Comparison of ENCODE assay signal across 12 mouse cellular contexts in genomic region chr13:34248107-34248506, GRCm38 (mm10).
DNase-seq lines count a peak whose midpoint lies in the region; ATAC-seq and TF ChIP-seq lines count a peak whose summit lies in the region.
"Had no signal": no experiment of that assay in that cellular context is flagged by ENCODE, and none has a peak within 500 bp of the region (broad histone marks: within the 10 kb centered on the region; RNA-seq: fewer than 3 reads in every experiment).

No protein-coding gene starts in this region.

- TF ChIP-seq CTCF in E14TG2a.4 (conservative IDR thresholded peaks at IDR 0.05; ENCODE audit: low read length), result no peak

- H3K36me3 ChIP-seq in E14TG2a.4 (ENCODE audit: insufficient read depth, low read length), result no peaks in the 10 kb centered on the region
- no peaks in the 10 kb centered on the region for H3K36me3 ChIP-seq in forebrain, embryonic 14.5 days (ENCODE audit: control insufficient read depth, insufficient read depth, low read length)
- H3K36me3 ChIP-seq in limb, embryonic 15.5 days, result no peaks in the 10 kb centered on the region
- H3K36me3 ChIP-seq: heart, embryonic 15.5 days had no signal

- peak overlapping the region; percentile 58; the same call in 1 of the 2 replicates for H3K4me3 ChIP-seq in E14TG2a.4 (replicated peaks; ENCODE audit: low read length)
- H3K4me3 ChIP-seq in brown adipose tissue, adult 24 weeks (ENCODE audit: insufficient read depth, low read depth, low read length), result no peak overlapping the region
- H3K4me3 ChIP-seq in forebrain, embryonic 14.5 days (ENCODE audit: low read depth, low read length), result no peak overlapping the region
- H3K4me3 ChIP-seq in limb, embryonic 15.5 days, result no peak overlapping the region
- H3K4me3 ChIP-seq: heart, embryonic 15.5 days; liver, embryonic 15.5 days had no signal

- peaks cover 52% of the 10 kb centered on the region for H3K27me3 ChIP-seq in E14TG2a.4 (ENCODE audit: insufficient read depth, low read length)
- H3K27me3 ChIP-seq in forebrain, embryonic 14.5 days (replicated peaks; ENCODE audit: control insufficient read depth, insufficient read depth, low read length), result no peaks in the 10 kb centered on the region
- no peaks in the 10 kb centered on the region for H3K27me3 ChIP-seq in limb, embryonic 15.5 days
- H3K27me3 ChIP-seq: heart, embryonic 15.5 days; liver, embryonic 15.5 days had no signal

- ATAC-seq in forebrain, embryonic 14.5 days, result peak; percentile 14; the same call in 1 of the 2 replicates
- no peak for ATAC-seq in limb, embryonic 15.5 days (ENCODE audit: insufficient number of reproducible peaks, low FRiP score, low TSS enrichment, low read depth)

- DNase-seq in forebrain, embryonic 14.5 days (ENCODE audit: low spot score), result peak; percentile 39
- no peak for DNase-seq in urinary bladder, postnatal 4 days (ENCODE audit: low spot score in 2 of 2)
- DNase-seq in yolk sac, embryonic 10.5 days (ENCODE audit: low spot score), result no peak
- DNase-seq in thymus, postnatal 4 days, result no peak
- DNase-seq in left cerebral cortex, adult 9 months (ENCODE audit: low spot score in 2 of 2), result no peak
- DNase-seq: cerebellum, postnatal 14 days; kidney, adult 11 months had no signal

- H3K9ac ChIP-seq in forebrain, embryonic 14.5 days (ENCODE audit: low read length), result no peak overlapping the region; the same call in 1 of the 2 replicates
- no peak overlapping the region for H3K9ac ChIP-seq in limb, embryonic 15.5 days
- H3K9ac ChIP-seq: heart, embryonic 15.5 days; liver, embryonic 15.5 days had no signal

- peaks cover 72% of the 10 kb centered on the region for H3K4me1 ChIP-seq in E14TG2a.4 (replicated peaks; ENCODE audit: low read depth, low read length)
- H3K4me1 ChIP-seq in brown adipose tissue, adult 24 weeks (ENCODE audit: control insufficient read depth, insufficient read depth, insufficient read length, low read length), result peaks cover 9% of the 10 kb centered on the region
- peaks cover 27% of the 10 kb centered on the region for H3K4me1 ChIP-seq in forebrain, embryonic 14.5 days (ENCODE audit: control insufficient read depth, insufficient read depth, low read length)
- H3K4me1 ChIP-seq in limb, embryonic 15.5 days, result peaks cover 17% of the 10 kb centered on the region

- peak overlapping the region; percentile 81 for H3K27ac ChIP-seq in brown adipose tissue, adult 24 weeks (replicated peaks; ENCODE audit: low read depth, low read length)
- peak overlapping the region; percentile 88 for H3K27ac ChIP-seq in forebrain, embryonic 14.5 days (ENCODE audit: low read depth, low read length)
- H3K27ac ChIP-seq in limb, embryonic 15.5 days, result peak overlapping the region; percentile 11; the same call in 1 of the 2 replicates
- H3K27ac ChIP-seq: liver, embryonic 15.5 days had no signal

- H3K9me3 ChIP-seq in E14TG2a.4 (ENCODE audit: low read length), result no peaks in the 10 kb centered on the region
- H3K9me3 ChIP-seq in forebrain, embryonic 14.5 days (replicated peaks; ENCODE audit: control insufficient read depth, low read length), result no peaks in the 10 kb centered on the region
- H3K9me3 ChIP-seq in limb, embryonic 15.5 days, result no peaks in the 10 kb centered on the region
- H3K9me3 ChIP-seq: heart, embryonic 15.5 days; liver, embryonic 15.5 days had no signal

- 4% methylated on average over 6 of the region's 6 CpGs for WGBS in forebrain, embryonic 14.5 days
- 38% methylated on average over 6 of the region's 6 CpGs for WGBS in limb, embryonic 15.5 days

- peak overlapping the region; percentile 18; the same call in 1 of the 2 replicates for H3K4me2 ChIP-seq in forebrain, embryonic 14.5 days (ENCODE audit: low read length)
- H3K4me2 ChIP-seq in limb, embryonic 15.5 days, result no peak overlapping the region
- H3K4me2 ChIP-seq: heart, embryonic 15.5 days; liver, embryonic 15.5 days had no signal

Comparison
In these comparisons a context has a peak if more than half of its experiments do, and no peak if none do; other contexts are left out.
1. H3K27ac ChIP-seq: peak in every context shown above with its lines; median percentile 88 in forebrain, embryonic 14.5 days; 81 in brown adipose tissue, adult 24 weeks; 11 in limb, embryonic 15.5 days.